33 mouse cellular contexts compared by ENCODE assay signal in genomic region chr8:88459197-88459596, GRCm38 (mm10).
"Had no signal": no experiment of that assay in that cellular context is flagged by ENCODE, and none has a peak within 500 bp of the region (broad histone marks: within the 10 kb centered on the region; RNA-seq: fewer than 3 reads in every experiment).

No protein-coding gene starts in this region.

- H3K4me3 ChIP-seq: limb, embryonic 10.5 days; limb, embryonic 12.5 days; limb, embryonic 13.5 days; limb, embryonic 15.5 days; liver, embryonic 12.5 days; liver, embryonic 13.5 days; liver, embryonic 15.5 days; lung, embryonic 15.5 days; megakaryocyte, embryonic 14.5 days; midbrain, embryonic 10.5 days; midbrain, embryonic 12.5 days; midbrain, embryonic 13.5 days; midbrain, embryonic 15.5 days; myocyte; neural tube, embryonic 12.5 days; neural tube, embryonic 13.5 days had no signal

- H3K4me2 ChIP-seq: limb, embryonic 12.5 days; limb, embryonic 13.5 days; limb, embryonic 15.5 days; liver, embryonic 11.5 days; liver, embryonic 12.5 days; liver, embryonic 13.5 days; liver, embryonic 15.5 days; lung, embryonic 14.5 days; lung, embryonic 15.5 days; midbrain, embryonic 11.5 days; midbrain, embryonic 12.5 days; midbrain, embryonic 13.5 days; midbrain, embryonic 15.5 days; neural tube, embryonic 12.5 days; neural tube, embryonic 13.5 days had no signal

- H3K27ac ChIP-seq: limb, embryonic 10.5 days; limb, embryonic 12.5 days; limb, embryonic 13.5 days; limb, embryonic 15.5 days; liver, embryonic 12.5 days; liver, embryonic 13.5 days; liver, embryonic 14.5 days; liver, embryonic 15.5 days; lung, embryonic 15.5 days; macrophage; midbrain, embryonic 10.5 days; midbrain, embryonic 12.5 days; midbrain, embryonic 13.5 days; midbrain, embryonic 15.5 days; neural tube, embryonic 12.5 days; neural tube, embryonic 13.5 days had no signal

- H3K27me3 ChIP-seq: midbrain, embryonic 13.5 days; midbrain, embryonic 15.5 days; neural tube, embryonic 12.5 days; neural tube, embryonic 13.5 days had no signal

- ATAC-seq: liver, embryonic 12.5 days; liver, postnatal 0 days; lung, postnatal 0 days; midbrain, embryonic 13.5 days; midbrain, embryonic 15.5 days; midbrain, embryonic 16.5 days had no signal

- H3K36me3 ChIP-seq: limb, embryonic 10.5 days; limb, embryonic 12.5 days; limb, embryonic 13.5 days; limb, embryonic 15.5 days; liver, embryonic 12.5 days; liver, embryonic 13.5 days; liver, embryonic 15.5 days; lung, embryonic 15.5 days; midbrain, embryonic 10.5 days; midbrain, embryonic 12.5 days; midbrain, embryonic 13.5 days; midbrain, embryonic 15.5 days; neural tube, embryonic 13.5 days had no signal

- H3K9me3 ChIP-seq: limb, embryonic 15.5 days; liver, embryonic 13.5 days; liver, embryonic 15.5 days had no signal

- DNase-seq: left cerebral cortex, postnatal 4 days; liver; liver, embryonic 13.5 days; liver, postnatal 0 days; lung, adult 18-20 months; lung, adult 2 months; lung, embryonic 14.5 days; lung, postnatal 10 days; lung, postnatal 14 days; lung, postnatal 36 days; lung, postnatal 4 days; midbrain, embryonic 14.5 days had no signal

- H3K9ac ChIP-seq: limb, embryonic 12.5 days; limb, embryonic 13.5 days; limb, embryonic 15.5 days; liver, embryonic 12.5 days; liver, embryonic 13.5 days; liver, embryonic 14.5 days; liver, embryonic 15.5 days; liver, postnatal 0 days; lung, embryonic 14.5 days; lung, embryonic 15.5 days; midbrain, embryonic 12.5 days; midbrain, embryonic 13.5 days; midbrain, embryonic 15.5 days; neural tube, embryonic 12.5 days; neural tube, embryonic 13.5 days had no signal
